Mouse (Mus musculus) olfactory bulb, adult 2 months (tissue): ENCODE data around the gene Kcnh1. TPM values are rescaled to one million over a fixed set of nuclear protein-coding genes. Genes with fewer than 3 reads are reported as not detected.

Experiments
- H3K27ac ChIP-seq: fragments of 200-500 bp; 2 replicates; pipeline ENCODE4 v1.5.1; 2012; ENCODE audit warnings: low read depth, low read length; ENCODE audit not compliant: insufficient read depth
- H3K4me1 ChIP-seq: fragments of 200-500 bp; 2 replicates; pipeline ENCODE4 v1.6.1; 2012; ENCODE audit warnings: low read length; ENCODE audit not compliant: control insufficient read depth, insufficient read depth
- H3K4me3 ChIP-seq: fragments of 200-500 bp; 2 replicates; pipeline ENCODE4 v1.5.1; 2012; ENCODE audit warnings: mild to moderate bottlenecking, low read depth, low read length, moderate library complexity; ENCODE audit not compliant: insufficient read depth
- CTCF ChIP-seq: fragments of 200-500 bp; IDR thresholded peaks from 2 replicates; pipeline ENCODE4 v1.5.1; 2012; ENCODE audit warnings: low read depth, mild to moderate bottlenecking, low read length, moderate library complexity; ENCODE audit not compliant: insufficient read depth
- POLR2A ChIP-seq: fragments of 200-500 bp; IDR thresholded peaks from 2 replicates; pipeline ENCODE4 v1.6.1; 2012; ENCODE audit warnings: mild to moderate bottlenecking, low read depth, low read length, moderate library complexity; ENCODE audit not compliant: insufficient read depth
- WGBS: fragments of 180-500 bp; shearing (Covaris S2); methylation state at CpG from one replicate; pipeline ENCODE4 v1.1.7; 2018; 5-methylcytosine and 5-hydroxymethylcytosine counted together
- polyA plus RNA-seq: library from polyadenylated mRNA; stranded (reverse); fragments of >200 nt; gene quantifications from 2 replicates; pipeline ENCODE4 v1.2.4, GENCODE M21; 2012; ENCODE audit warnings: low replicate concordance; ENCODE audit not compliant: missing spikeins, insufficient read depth, insufficient read length

Kcnh1 gene
- polyA plus RNA-seq, 1 experiment = not detected

DNA sequence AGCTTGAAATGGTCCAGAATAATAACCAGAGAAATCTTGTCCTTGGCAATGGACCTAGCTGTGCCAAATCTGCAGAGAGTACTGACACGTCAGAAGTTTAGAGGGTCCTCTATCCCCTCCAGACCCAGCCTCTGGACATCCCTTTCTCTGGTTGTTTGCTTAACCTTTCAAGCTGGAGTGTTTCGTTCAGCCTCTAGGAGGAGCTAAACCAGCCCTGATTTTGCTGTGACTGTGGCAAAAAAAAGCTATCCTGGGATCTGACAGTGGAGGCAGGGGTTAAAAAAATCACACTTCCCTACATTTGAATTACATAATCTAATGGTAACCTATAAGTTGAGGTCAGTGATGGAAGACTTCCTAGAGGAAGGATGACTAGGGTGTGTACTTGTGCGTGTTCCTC lies 133.6 kb downstream of the Kcnh1 start:
- H3K4me1 ChIP-seq = peaks cover 9% of the 10 kb centered on the region
- H3K27ac ChIP-seq = no peak overlapping the region
- no peak for TF ChIP-seq POLR2A
- no peak for TF ChIP-seq CTCF
- H3K4me3 ChIP-seq = no peak overlapping the region
- WGBS = 73% methylated on average over 3 of the region's 3 CpGs

DNA sequence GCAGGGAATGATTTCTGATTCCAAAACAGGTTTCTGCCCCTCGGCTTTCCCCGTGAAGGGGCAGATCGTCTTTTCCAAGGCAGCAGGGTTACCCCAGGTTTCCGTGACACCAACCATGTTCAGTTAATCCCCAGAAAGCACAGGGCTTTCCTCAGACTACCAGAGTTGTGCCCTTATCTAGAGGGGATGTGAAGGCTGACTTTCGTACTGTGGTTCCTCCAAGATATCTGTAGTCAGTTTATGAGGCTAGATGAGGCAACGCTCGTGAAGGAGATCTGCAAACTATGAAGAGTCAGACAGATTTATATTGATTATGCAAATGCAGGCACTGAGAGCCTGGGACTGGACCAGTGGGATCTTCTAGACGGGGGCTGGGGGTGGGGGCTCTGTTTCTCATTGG lies 136.5 kb downstream of the Kcnh1 start:
- no peak for TF ChIP-seq POLR2A
- no peak for TF ChIP-seq CTCF
- 94% methylated on average over 8 of the region's 8 CpGs for WGBS
- H3K4me1 ChIP-seq = peaks cover 9% of the 10 kb centered on the region
- H3K4me3 ChIP-seq = no peak overlapping the region
- no peak overlapping the region for H3K27ac ChIP-seq

DNA sequence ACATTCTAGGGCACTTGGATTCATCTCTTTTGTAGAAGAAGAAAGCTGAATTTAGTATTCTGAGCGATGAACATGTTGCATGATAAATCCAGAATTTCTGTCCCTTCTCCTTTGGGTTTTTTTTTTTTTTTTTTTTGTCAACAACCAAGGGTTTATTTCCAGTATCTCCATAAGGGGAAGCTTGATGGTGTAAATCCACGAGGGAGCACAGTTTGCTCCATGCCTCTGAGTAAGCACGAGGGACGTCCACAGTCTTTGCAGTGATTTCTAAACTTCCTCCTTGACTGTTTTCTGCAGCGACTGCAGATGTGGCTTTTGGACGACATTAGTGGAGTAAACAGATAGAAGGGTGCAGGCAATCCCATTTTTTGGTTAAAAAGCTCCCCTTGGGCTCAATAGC lies 140.6 kb downstream of the Kcnh1 start:
- H3K4me1 ChIP-seq = peaks cover 13% of the 10 kb centered on the region
- H3K4me3 ChIP-seq = no peak overlapping the region
- TF ChIP-seq CTCF (no peak), POLR2A (no peak)
- 62% methylated on average over 6 of the region's 6 CpGs for WGBS
- H3K27ac ChIP-seq = no peak overlapping the region

DNA sequence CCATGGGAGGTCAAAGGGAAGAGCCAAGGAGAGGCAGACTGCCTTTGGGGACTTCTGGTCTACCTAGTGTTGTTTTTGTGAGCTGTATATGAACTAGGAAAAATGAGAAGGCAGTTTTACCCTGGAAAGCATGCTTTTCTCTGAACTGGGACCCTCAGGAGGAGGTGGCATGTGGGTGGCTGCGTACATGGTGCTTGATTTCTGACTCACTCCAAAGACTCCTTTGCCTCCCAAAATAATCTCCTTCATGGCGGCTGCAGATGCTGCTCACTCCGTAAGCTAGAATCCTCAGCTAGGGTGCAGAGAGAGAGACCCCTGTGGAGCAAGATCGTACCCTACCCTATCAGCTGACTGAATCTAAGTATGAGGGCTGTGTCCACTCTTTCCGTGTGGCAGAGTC lies 145.5 kb downstream of the Kcnh1 start:
- H3K4me1 ChIP-seq = peaks cover 23% of the 10 kb centered on the region
- peak overlapping the region; percentile 95 for H3K27ac ChIP-seq
- TF ChIP-seq CTCF = no peak
- H3K4me3 ChIP-seq = no peak overlapping the region
- 35% methylated on average over 5 of the region's 5 CpGs for WGBS

DNA sequence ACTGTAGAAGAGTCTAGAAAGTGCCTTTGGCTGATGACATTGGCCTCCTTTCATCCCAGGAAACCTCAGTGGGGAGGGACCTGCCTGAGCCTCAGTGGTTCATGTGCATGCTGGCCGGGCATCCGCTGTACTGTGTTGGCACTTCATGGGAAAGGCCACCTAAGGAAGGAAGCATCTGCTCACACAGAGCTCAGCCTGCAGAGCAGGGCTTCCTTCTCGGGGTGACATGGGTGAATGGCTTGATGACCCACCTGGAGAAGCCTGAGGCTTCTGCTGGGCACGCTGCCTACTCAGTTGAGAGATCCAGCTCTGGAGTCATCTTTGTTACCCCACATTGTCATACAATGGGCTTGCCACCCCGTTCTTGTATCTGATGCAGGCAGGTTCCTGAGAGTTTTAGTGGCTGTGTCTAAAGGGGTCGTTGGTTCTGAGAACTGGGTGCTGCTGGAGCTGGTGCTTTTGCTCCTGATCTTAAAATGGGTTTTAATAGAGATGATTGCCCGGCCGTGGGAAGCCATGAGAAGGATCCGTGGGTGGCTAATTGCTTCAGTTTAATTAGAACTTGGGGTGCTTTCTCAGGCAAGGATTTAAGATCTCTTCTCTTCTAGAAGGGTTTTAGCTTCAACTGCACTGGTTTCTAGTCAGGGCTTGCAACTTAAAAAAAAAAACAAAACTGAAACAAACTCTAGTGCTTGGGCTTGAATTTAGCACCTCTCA lies 148.9 kb downstream of the Kcnh1 start:
- H3K4me3 ChIP-seq = no peak overlapping the region
- H3K27ac ChIP-seq = peak overlapping the region; percentile 84
- TF ChIP-seq POLR2A (no peak), CTCF (no peak)
- peaks cover 33% of the 10 kb centered on the region for H3K4me1 ChIP-seq
- WGBS = 41% methylated on average over 9 of the region's 9 CpGs

DNA sequence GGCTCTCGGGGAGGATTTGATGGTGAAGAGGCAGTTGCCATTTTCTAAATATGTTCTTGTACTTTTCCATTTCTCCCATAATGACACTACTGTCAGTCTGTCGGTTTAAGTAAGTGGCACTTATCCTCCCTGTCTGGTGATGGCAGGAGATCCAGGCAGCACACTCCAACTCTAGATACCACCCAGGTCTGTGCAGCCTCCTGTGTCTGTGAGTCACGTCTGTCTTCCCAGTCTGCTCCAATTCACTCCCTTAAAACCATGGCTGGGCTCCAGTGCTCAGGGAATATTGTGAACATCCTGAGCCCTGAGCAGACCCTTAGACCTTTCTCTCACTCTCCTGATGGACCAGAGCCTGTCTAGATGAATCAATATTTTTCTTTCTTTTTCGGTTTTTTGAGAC lies 151.2 kb downstream of the Kcnh1 start:
- H3K4me1 ChIP-seq = peaks cover 36% of the 10 kb centered on the region
- TF ChIP-seq POLR2A (no peak), CTCF (no peak)
- H3K27ac ChIP-seq = 0 out of 2 replicates have a peak overlapping the region, but pooled peaks have one; percentile 43
- WGBS = 80% methylated on average over 4 of the region's 4 CpGs
- no peak overlapping the region for H3K4me3 ChIP-seq

DNA sequence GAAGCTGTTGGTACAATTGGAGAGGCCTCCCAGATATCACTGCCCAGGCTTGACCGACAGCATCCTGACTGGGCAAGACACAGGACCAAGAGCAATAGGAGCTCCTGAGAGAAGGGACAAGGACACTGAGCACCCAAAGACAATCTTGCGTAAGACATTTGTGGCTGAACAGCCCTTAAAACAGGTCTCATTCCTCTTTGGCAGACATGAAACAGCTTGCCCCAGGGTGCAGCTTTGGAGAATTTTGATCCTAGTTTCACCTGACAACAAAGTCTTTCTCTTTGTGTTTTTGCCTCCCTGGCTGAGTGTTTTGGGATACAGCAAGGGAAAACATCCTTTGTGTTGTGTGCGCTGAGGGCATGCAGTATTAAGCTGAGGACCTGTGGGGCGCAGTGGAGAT lies 153.4 kb downstream of the Kcnh1 start:
- Histone ChIP-seq H3K4me1 (peaks cover 40% of the 10 kb centered on the region), H3K27ac (no peak overlapping the region), H3K4me3 (no peak overlapping the region)
- TF ChIP-seq POLR2A = no peak
- TF ChIP-seq CTCF = no peak
- WGBS = 86% methylated on average over 4 of the region's 4 CpGs

DNA sequence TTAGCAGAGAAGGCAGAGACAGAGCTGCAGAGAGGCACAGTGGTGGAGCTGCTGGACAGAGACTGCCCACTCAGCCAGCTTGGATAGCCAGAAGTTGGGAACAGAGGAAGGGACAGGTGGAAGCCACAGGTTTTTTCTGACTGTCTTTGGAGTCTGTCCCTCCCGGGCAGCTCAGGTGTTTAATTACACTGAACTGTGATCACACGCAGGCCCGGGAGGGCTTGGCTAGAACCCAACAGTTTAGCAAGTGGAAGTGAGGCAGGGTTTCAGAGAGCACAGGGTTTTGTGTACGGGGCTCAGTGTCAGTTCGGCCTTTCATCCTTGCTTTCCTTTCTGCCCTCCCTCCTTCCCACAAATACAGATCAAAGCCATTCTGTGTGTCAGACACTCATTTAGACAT lies 156.8 kb downstream of the Kcnh1 start:
- TF ChIP-seq POLR2A (no peak), CTCF (no peak)
- Histone ChIP-seq H3K4me1 (peaks cover 31% of the 10 kb centered on the region), H3K27ac (no peak overlapping the region), H3K4me3 (no peak overlapping the region)
- WGBS = 56% methylated on average over 5 of the region's 5 CpGs

DNA sequence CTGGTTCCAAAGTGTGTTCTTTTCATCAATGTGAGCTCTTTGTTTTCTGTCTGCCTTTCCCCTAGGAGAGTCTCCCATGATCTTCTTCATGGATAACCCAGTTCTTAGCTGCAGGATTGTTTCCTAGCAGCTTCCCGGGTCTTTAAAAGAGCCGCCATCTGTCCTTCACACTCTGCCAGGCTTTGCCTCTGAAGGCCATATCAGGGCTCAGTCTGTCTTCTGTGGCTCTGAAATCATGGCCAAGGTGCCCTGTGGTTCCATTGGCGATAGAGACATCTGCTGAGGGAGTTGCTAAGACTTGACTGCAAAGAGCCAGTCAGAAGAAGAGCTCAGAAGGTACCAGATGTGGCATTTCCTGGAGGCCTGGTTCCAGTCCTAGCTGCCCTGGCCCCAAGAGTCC lies 165.7 kb downstream of the Kcnh1 start:
- TF ChIP-seq POLR2A (no peak), CTCF (no peak)
- H3K4me3 ChIP-seq = no peak overlapping the region
- no peak overlapping the region for H3K27ac ChIP-seq
- H3K4me1 ChIP-seq = no peaks in the 10 kb centered on the region; the same call in 1 of the 2 replicates
- 88% methylated on average over 3 of the region's 3 CpGs for WGBS
